Mouse (Mus musculus): Measurements from ENCODE around the gene Lifr. TPM values are rescaled to one million over a fixed set of nuclear protein-coding genes. Genes with fewer than 3 reads are reported as not detected.

Lifr gene
- polyA plus RNA-seq, 1 experiment from 2014 or later: 35.2 TPM

DNA sequence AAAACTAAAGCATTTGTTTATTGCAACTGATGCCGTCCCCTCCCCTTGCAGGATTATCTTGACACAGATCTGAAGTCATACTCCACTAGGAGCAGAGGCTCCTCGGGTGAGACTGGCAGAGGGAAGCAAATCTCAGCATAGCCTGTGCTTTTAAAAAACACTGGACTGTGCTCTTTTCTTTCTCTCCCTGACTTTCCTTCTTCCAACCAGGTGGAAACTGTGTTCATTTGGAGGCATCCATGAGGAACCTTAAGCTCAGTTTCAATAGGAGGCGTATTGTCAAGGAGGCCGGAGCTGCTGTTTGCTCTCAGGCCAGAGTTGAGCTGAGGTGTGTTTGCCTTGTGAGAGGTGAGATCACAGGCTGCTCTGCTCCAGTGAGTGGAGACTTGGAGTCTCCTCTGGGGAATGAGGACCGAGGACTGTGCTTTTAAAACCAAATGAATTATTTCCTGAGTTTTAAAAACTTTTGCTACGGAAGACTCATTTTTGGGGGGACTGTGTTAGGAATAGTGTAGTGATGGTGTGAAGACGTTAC is 40.3 kb downstream of the Lifr start:
- Histone ChIP-seq H3K4me1 (replicated peaks; ENCODE audit: control insufficient read depth, insufficient read depth, low read length) (peaks cover 13% of the 10 kb centered on the region; the same call in 1 of the 2 replicates), H3K27ac (no peak overlapping the region)

DNA sequence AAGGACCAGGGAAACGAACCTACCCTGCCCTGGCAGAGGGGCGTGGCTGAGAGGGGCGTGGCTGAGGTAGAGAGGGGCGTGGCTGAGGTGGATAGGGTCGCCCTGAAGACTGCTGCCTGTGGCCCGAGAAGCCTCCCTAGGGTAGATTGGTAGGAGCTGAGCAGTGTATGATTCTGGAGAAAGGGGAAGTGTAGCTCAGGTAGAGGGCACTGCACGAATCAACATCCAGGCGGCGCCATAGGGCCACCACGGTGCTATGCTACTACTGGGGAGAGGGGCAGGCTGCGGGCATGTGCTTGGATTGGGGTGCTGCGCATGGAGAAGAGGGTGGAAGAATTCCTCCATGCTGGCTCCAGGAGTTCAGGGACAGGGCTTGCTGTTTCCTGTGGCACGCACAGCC is 42.3 kb downstream of the Lifr start:
- Histone ChIP-seq H3K27me3 (ENCODE audit: control insufficient read depth, insufficient read depth, low read length) (no peaks in the 10 kb centered on the region), H3K4me2 (replicated peaks) (no peak overlapping the region), H3K36me3 (replicated peaks; ENCODE audit: control insufficient read depth, insufficient read depth) (no peaks in the 10 kb centered on the region), H3K9me3 (ENCODE audit: control insufficient read depth, low read length) (no peaks in the 10 kb centered on the region), H3K4me3 (replicated peaks; ENCODE audit: low read length) (no peak overlapping the region), H3K4me1 (replicated peaks; ENCODE audit: control insufficient read depth, insufficient read depth, low read length) (peaks cover 13% of the 10 kb centered on the region; the same call in 1 of the 2 replicates), H3K27ac (no peak overlapping the region), H3K9ac (no peak overlapping the region)
- WGBS: 46% methylated on average over 13 of the region's 13 CpGs
- ATAC-seq (ENCODE audit: low FRiP score) (no peak), DNase-seq (ENCODE audit: low spot score) (no peak)

More for the DNA sequence above, 40.3 kb downstream of the Lifr start:
- Histone ChIP-seq H3K4me3 (replicated peaks; ENCODE audit: low read length) (peak overlapping the region; percentile 87), H3K9ac (peak overlapping the region; percentile 88; the same call in 1 of the 2 replicates), H3K9me3 (ENCODE audit: control insufficient read depth, low read length) (no peaks in the 10 kb centered on the region), H3K4me2 (replicated peaks) (peak overlapping the region; percentile 89), H3K27me3 (ENCODE audit: control insufficient read depth, insufficient read depth, low read length) (no peaks in the 10 kb centered on the region), H3K36me3 (replicated peaks; ENCODE audit: control insufficient read depth, insufficient read depth) (no peaks in the 10 kb centered on the region)
- 26% methylated on average over 7 of the region's 7 CpGs for WGBS
- ATAC-seq (ENCODE audit: low FRiP score): no peak
- no peak for DNase-seq (ENCODE audit: low spot score)

DNA sequence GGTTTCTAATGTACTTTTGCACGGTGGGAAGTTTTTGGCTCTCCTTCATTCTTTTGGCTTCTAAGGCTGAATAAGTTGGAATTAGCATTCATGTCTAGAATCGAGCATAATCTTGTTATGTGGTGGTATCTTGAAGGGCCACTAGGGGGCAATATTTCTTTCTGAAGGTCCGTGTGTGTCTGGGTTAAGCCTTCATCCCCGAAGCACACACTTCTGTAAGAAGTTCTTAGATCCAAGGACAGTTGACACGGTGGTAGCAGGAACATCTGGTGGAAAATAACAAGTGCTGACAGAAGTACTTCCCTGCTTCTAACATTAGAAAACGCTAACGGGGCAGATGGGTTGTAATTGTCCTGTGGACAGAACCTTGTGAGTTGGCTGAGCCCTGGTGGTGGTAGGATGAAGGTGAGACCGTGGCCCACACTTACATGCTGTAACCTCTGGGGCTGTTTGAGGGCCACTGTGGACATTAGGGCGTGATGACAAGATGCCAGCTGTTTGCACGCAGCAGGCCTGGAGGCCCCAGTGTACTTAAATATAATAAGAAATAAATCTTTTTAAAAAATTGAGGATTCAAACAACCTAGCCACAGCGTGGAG is 44.1 kb downstream of the Lifr start:
- no peaks in the 10 kb centered on the region for H3K27me3 ChIP-seq (ENCODE audit: control insufficient read depth, insufficient read depth, low read length)
- no peaks in the 10 kb centered on the region for H3K9me3 ChIP-seq (ENCODE audit: control insufficient read depth, low read length)
- H3K36me3 ChIP-seq (replicated peaks; ENCODE audit: control insufficient read depth, insufficient read depth): no peaks in the 10 kb centered on the region
- H3K27ac ChIP-seq: no peak overlapping the region
- no peak for ATAC-seq (ENCODE audit: low FRiP score)
- no peak overlapping the region for H3K4me3 ChIP-seq (replicated peaks; ENCODE audit: low read length)
- WGBS: 54% methylated on average over 11 of the region's 11 CpGs
- DNase-seq (ENCODE audit: low spot score): peak; percentile 67
- H3K4me1 ChIP-seq (replicated peaks; ENCODE audit: control insufficient read depth, insufficient read depth, low read length): 0 out of 2 replicates have a peak, but pooled peaks cover 7% of the 10 kb centered on the region
- H3K9ac ChIP-seq: no peak overlapping the region
- no peak overlapping the region for H3K4me2 ChIP-seq (replicated peaks)

DNA sequence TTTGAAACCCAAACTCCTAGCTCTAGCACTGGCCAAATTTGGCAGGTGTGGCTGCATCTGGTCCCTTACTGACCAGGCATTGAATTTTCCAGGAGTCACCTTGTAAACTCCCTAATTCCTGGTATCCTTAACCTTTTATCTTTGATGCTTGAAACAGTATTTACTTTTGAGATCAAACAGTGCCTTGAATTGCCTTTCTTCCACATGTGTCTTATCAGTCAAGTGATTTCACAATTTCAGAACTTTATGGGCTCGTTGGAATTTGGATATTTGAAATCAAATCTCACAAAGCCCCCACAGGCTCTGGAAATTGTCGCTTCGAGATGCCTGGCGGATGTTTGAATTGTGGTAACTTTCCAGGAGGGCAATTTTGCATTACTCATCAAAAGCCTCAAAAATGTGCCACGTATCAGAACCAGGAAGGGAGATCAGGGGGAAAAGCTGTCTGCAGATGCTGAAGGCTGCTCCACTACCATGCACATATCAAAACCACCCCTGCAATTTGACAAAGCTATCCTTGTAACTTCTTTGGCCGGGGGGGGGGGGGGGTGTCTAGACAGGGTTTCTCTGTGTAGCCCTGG is 45.7 kb downstream of the Lifr start:
- Histone ChIP-seq H3K27ac (no peak overlapping the region), H3K4me3 (replicated peaks; ENCODE audit: low read length) (no peak overlapping the region), H3K4me1 (replicated peaks; ENCODE audit: control insufficient read depth, insufficient read depth, low read length) (0 out of 2 replicates have a peak, but pooled peaks cover 2% of the 10 kb centered on the region), H3K36me3 (replicated peaks; ENCODE audit: control insufficient read depth, insufficient read depth) (no peaks in the 10 kb centered on the region), H3K4me2 (replicated peaks) (no peak overlapping the region), H3K9ac (no peak overlapping the region), H3K9me3 (ENCODE audit: control insufficient read depth, low read length) (no peaks in the 10 kb centered on the region), H3K27me3 (ENCODE audit: control insufficient read depth, insufficient read depth, low read length) (no peaks in the 10 kb centered on the region)
- ATAC-seq (ENCODE audit: low FRiP score) (no peak), DNase-seq (ENCODE audit: low spot score) (no peak)
- 90% methylated on average over 6 of the region's 6 CpGs for WGBS

GRCm38 (mm10) chr15:7136912-7137311 is 46.5 kb downstream of the Lifr start:
- DNase-seq (ENCODE audit: low spot score): no peak
- H3K4me3 ChIP-seq (replicated peaks; ENCODE audit: low read length): no peak overlapping the region
- 87% methylated on average over 10 of the region's 10 CpGs for WGBS
- no peak overlapping the region for H3K4me2 ChIP-seq (replicated peaks)
- H3K4me1 ChIP-seq (replicated peaks; ENCODE audit: control insufficient read depth, insufficient read depth, low read length): no peaks in the 10 kb centered on the region
- H3K9me3 ChIP-seq (ENCODE audit: control insufficient read depth, low read length): no peaks in the 10 kb centered on the region
- H3K27me3 ChIP-seq (ENCODE audit: control insufficient read depth, insufficient read depth, low read length): no peaks in the 10 kb centered on the region
- H3K27ac ChIP-seq: no peak overlapping the region
- no peak overlapping the region for H3K9ac ChIP-seq
- H3K36me3 ChIP-seq (replicated peaks; ENCODE audit: control insufficient read depth, insufficient read depth): no peaks in the 10 kb centered on the region
- no peak for ATAC-seq (ENCODE audit: low FRiP score)

DNA sequence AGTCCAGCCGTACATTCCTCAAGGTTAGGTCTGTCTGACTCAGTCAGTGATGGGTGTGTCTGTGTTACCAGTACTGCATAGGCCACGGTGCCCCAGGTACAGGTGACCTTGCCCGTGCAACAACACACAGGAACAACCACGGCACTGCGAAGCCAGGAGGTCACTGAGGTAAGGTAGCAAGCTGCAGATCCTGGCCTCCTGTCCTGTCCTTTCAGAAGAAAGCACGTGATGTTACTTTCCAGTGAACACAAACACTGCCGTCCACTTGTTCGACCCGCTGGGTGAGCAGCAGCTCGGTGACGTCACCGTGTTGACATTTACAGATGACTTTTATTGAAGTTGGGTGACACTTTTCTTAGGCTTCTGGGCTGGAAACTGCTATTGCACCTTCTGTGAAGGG is 47.2 kb downstream of the Lifr start:
- no peak for ATAC-seq (ENCODE audit: low FRiP score)
- Histone ChIP-seq H3K36me3 (replicated peaks; ENCODE audit: control insufficient read depth, insufficient read depth) (no peaks in the 10 kb centered on the region), H3K9me3 (ENCODE audit: control insufficient read depth, low read length) (no peaks in the 10 kb centered on the region), H3K9ac (no peak overlapping the region), H3K4me1 (replicated peaks; ENCODE audit: control insufficient read depth, insufficient read depth, low read length) (no peaks in the 10 kb centered on the region), H3K4me3 (replicated peaks; ENCODE audit: low read length) (no peak overlapping the region), H3K27ac (no peak overlapping the region), H3K4me2 (replicated peaks) (no peak overlapping the region), H3K27me3 (ENCODE audit: control insufficient read depth, insufficient read depth, low read length) (no peaks in the 10 kb centered on the region)
- DNase-seq (ENCODE audit: low spot score): no peak
- WGBS: 81% methylated on average over 12 of the region's 12 CpGs

- no peaks in the 10 kb centered on the region for H3K4me1 ChIP-seq (replicated peaks; ENCODE audit: control insufficient read depth, insufficient read depth, low read length)
- ATAC-seq (ENCODE audit: low FRiP score) (no peak), DNase-seq (ENCODE audit: low spot score) (no peak)
- H3K27me3 ChIP-seq (ENCODE audit: control insufficient read depth, insufficient read depth, low read length): no peaks in the 10 kb centered on the region
- H3K9ac ChIP-seq: no peak overlapping the region
- H3K27ac ChIP-seq: no peak overlapping the region
- 96% methylated on average over 14 of the region's 14 CpGs for WGBS
- no peaks in the 10 kb centered on the region for H3K36me3 ChIP-seq (replicated peaks; ENCODE audit: control insufficient read depth, insufficient read depth)
- H3K4me3 ChIP-seq (replicated peaks; ENCODE audit: low read length): no peak overlapping the region
- no peaks in the 10 kb centered on the region for H3K9me3 ChIP-seq (ENCODE audit: control insufficient read depth, low read length)
- H3K4me2 ChIP-seq (replicated peaks): no peak overlapping the region
Measured at GRCm38 (mm10) chr15:7138471-7138870, 48.1 kb downstream of the Lifr start.

GRCm38 (mm10) chr15:7140322-7140721 is 49.9 kb downstream of the Lifr start:
- H3K27me3 ChIP-seq (ENCODE audit: control insufficient read depth, insufficient read depth, low read length): no peaks in the 10 kb centered on the region
- no peaks in the 10 kb centered on the region for H3K36me3 ChIP-seq (replicated peaks; ENCODE audit: control insufficient read depth, insufficient read depth)
- H3K4me1 ChIP-seq (replicated peaks; ENCODE audit: control insufficient read depth, insufficient read depth, low read length): peaks cover 7% of the 10 kb centered on the region; the same call in 1 of the 2 replicates
- no peak overlapping the region for H3K4me3 ChIP-seq (replicated peaks; ENCODE audit: low read length)
- ATAC-seq (ENCODE audit: low FRiP score) (no peak), DNase-seq (ENCODE audit: low spot score) (no peak)
- no peak overlapping the region for H3K27ac ChIP-seq
- H3K4me2 ChIP-seq (replicated peaks): no peak overlapping the region
- H3K9me3 ChIP-seq (ENCODE audit: control insufficient read depth, low read length): no peaks in the 10 kb centered on the region
- H3K9ac ChIP-seq: no peak overlapping the region
- 88% methylated on average over 7 of the region's 7 CpGs for WGBS

GRCm38 (mm10) chr15:7141246-7141645 is 50.8 kb downstream of the Lifr start:
- H3K27me3 ChIP-seq (ENCODE audit: control insufficient read depth, insufficient read depth, low read length): no peaks in the 10 kb centered on the region
- H3K4me2 ChIP-seq (replicated peaks): no peak overlapping the region
- DNase-seq (ENCODE audit: low spot score): no peak
- no peak overlapping the region for H3K9ac ChIP-seq
- no peak overlapping the region for H3K4me3 ChIP-seq (replicated peaks; ENCODE audit: low read length)
- 89% methylated on average over 13 of the region's 13 CpGs for WGBS
- no peaks in the 10 kb centered on the region for H3K36me3 ChIP-seq (replicated peaks; ENCODE audit: control insufficient read depth, insufficient read depth)
- no peak overlapping the region for H3K27ac ChIP-seq
- no peaks in the 10 kb centered on the region for H3K9me3 ChIP-seq (ENCODE audit: control insufficient read depth, low read length)
- H3K4me1 ChIP-seq (replicated peaks; ENCODE audit: control insufficient read depth, insufficient read depth, low read length): peaks cover 11% of the 10 kb centered on the region; the same call in 1 of the 2 replicates
- ATAC-seq (ENCODE audit: low FRiP score): no peak
